Mouse (Mus musculus) cerebellum, adult 2 months (tissue): ENCODE data around the gene Dcdc2c. TPM values are rescaled to one million over a fixed set of nuclear protein-coding genes. Genes with fewer than 3 reads are reported as not detected.
A peak's percentile ranks its signal among the peaks of the same experiment; 100 is the strongest.

Experiments
- DNase-seq, 2 experiments: peaks; one replicate each; pipeline ENCODE4 v3.0.0; 2021
- H3K27ac ChIP-seq: fragments of 200-500 bp; 2 replicates; pipeline ENCODE4 v1.5.1; 2012; ENCODE audit warnings: low read length, control low read depth, inconsistent platforms; ENCODE audit not compliant: insufficient read depth
- H3K27me3 ChIP-seq: fragments of 200-500 bp; 2 replicates; pipeline ENCODE4 v1.6.1; 2012; ENCODE audit warnings: inconsistent platforms, mild to moderate bottlenecking, low read length, moderate library complexity; ENCODE audit not compliant: control insufficient read depth, insufficient read depth
- H3K4me1 ChIP-seq: fragments of 200-500 bp; 2 replicates; pipeline ENCODE4 v1.6.1; 2011; ENCODE audit warnings: low read length; ENCODE audit not compliant: control insufficient read depth, insufficient read depth
- H3K4me3 ChIP-seq: fragments of 200-500 bp; replicated peaks from 2 replicates; pipeline ENCODE3; 2011; ENCODE audit warnings: mild to moderate bottlenecking, low read depth, low read length, control low read depth; ENCODE audit not compliant: insufficient read depth
- CTCF ChIP-seq: fragments of 200-500 bp; IDR thresholded peaks from 2 replicates; pipeline ENCODE4 v1.5.1; 2011; ENCODE audit warnings: low read depth, mild to moderate bottlenecking, control low read depth, low read length, moderate library complexity, borderline replicate concordance; ENCODE audit not compliant: insufficient read depth
- POLR2A ChIP-seq: fragments of 200-500 bp; IDR thresholded peaks from 2 replicates; pipeline ENCODE4 v1.6.1; 2011; ENCODE audit warnings: low read length, control low read depth, borderline replicate concordance; ENCODE audit not compliant: insufficient read depth
- WGBS: fragments of 180-500 bp; shearing (Covaris S2); methylation state at CpG from one replicate; pipeline ENCODE4 v1.1.7; 2018; 5-methylcytosine and 5-hydroxymethylcytosine counted together
- polyA plus RNA-seq: library from polyadenylated mRNA; depleted of rRNA; stranded (reverse); fragments of >200 nt; gene quantifications from 2 replicates; pipeline ENCODE4 v1.2.3, GENCODE M21; 2012; rRNA removed

Dcdc2c gene
- polyA plus RNA-seq = not detected in 2 replicates

DNA sequence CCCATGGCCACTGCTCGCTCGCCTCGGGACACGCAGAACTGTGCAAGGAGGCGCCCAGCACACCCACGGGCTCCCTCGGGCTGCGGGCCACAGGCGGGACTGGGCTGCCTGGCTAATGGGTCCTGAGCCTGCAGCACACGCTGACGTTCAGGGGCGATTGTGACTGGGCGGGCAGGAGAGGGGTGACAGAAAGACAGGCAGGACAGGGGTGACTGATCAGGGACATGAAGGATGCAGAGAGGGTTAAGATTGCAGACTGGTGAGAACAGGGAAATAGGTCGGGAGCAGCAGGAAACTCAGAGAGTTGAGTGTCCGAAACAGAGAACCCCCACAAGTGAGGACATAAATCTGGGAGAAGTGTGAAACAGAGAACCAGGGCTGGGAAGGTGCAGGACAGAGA, at the start of gene Dcdc2c:
Gene Dcdc2c, minus strand, starts transcription at position 101 of the 400 bp plus-strand sequence.
- no peaks in the 10 kb centered on the region; the same call in 1 of the 2 replicates for H3K27me3 ChIP-seq
- H3K4me1 ChIP-seq = no peaks in the 10 kb centered on the region
- no peak for TF ChIP-seq POLR2A
- no peak for TF ChIP-seq CTCF
- H3K4me3 ChIP-seq = no peak within 1 kb of the TSS
- no peak within 1 kb of the TSS for H3K27ac ChIP-seq
- WGBS = 78% methylated on average over 15 of the region's 15 CpGs
- no peak for DNase-seq

DNA sequence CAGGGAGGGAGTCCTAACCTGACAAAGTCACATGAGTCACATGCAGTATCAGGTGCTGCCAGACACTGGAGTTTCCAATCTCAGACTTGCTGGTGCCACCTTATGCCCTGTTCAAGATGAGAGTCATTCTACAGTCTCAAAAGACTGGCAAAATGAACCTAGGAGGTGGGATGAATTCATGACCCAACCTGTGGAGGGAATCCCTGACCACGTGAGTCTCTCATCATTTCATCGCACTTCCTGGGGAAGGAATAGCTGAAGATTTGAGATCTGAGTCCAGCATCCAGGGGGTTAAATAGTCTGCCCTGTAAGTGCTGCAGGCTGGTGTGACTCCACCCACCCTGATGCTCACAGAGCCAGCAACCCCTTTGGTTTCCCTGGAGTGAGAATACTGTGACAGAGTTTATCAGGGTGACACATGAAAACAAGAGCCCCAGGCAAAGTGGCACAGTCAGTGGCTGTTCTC, 46.4 kb upstream of the Dcdc2c start:
- H3K27me3 ChIP-seq = no peaks in the 10 kb centered on the region
- no peak for DNase-seq
- TF ChIP-seq POLR2A (no peak), CTCF (no peak)
- WGBS = 77% methylated on average over 2 of the region's 2 CpGs
- H3K27ac ChIP-seq = no peak overlapping the region
- peaks cover 10% of the 10 kb centered on the region for H3K4me1 ChIP-seq
- H3K4me3 ChIP-seq = no peak overlapping the region

DNA sequence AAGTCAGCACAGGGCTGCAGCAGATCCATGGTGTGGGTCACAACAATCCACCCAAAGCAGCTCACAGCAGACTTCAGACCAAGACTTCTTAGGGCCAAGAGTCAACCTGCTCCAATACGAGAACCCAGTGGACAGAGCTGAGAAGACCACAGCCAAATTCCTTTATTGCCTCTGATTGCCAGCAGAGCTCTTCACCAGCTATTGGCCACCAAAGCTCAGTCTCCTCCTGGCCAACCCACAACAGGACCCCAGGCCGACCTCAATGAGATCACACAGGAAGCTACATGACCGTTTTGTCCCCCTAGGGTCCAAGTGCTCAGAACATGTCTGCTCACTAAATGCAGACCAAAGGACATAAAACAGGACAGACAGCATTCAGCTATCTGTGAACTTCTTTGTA, 45.9 kb upstream of the Dcdc2c start:
- no peak for DNase-seq
- no peak overlapping the region for H3K27ac ChIP-seq
- H3K27me3 ChIP-seq = no peaks in the 10 kb centered on the region
- peaks cover 8% of the 10 kb centered on the region for H3K4me1 ChIP-seq
- WGBS = 59% methylated on average over 3 of the region's 3 CpGs
- H3K4me3 ChIP-seq = no peak overlapping the region
- TF ChIP-seq CTCF = no peak
- no peak for TF ChIP-seq POLR2A

DNA sequence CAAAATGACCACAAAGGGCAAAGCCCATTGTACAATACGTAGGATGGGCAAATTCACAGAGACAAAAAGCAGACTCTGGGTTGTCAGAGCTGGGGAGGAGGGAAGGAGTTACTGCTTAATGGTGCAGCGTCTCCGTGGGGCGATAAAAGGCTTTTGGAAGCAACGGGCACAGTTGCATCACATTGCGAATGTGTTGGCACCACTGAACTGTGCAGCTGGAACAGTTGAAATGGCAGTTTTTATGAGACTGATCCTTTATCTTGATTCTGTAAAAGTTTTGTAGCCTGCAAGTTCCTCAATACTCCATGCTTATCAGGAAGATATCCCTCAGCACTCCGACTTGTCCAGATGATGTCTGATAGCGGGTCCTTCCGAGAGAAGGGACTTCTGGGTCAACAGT, 45.5 kb upstream of the Dcdc2c start:
- H3K4me3 ChIP-seq = no peak overlapping the region
- peaks cover 8% of the 10 kb centered on the region for H3K4me1 ChIP-seq
- no peaks in the 10 kb centered on the region for H3K27me3 ChIP-seq
- DNase-seq = no peak
- TF ChIP-seq CTCF = no peak
- TF ChIP-seq POLR2A = no peak
- 66% methylated on average over 9 of the region's 9 CpGs for WGBS
- no peak overlapping the region for H3K27ac ChIP-seq

DNA sequence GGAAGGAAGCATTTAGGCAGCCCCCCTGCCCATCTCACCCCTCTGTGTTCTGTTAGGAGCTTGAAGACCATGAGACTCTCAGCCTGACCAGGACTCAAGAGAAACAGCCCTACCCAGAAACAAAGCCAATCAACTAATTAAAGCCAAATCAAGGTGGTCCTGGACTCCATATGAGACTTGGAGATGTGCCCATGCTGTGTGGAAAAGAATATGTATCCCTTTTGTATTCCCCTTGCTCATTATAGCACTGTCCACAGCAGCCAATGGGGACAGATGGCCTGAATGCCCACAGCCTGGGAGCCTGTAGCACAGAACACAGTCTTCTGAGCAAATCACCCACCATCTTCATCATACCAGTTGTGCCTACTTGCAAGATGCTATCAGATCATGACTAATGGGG, 44.7 kb upstream of the Dcdc2c start:
- Histone ChIP-seq H3K4me1 (peaks cover 4% of the 10 kb centered on the region; the same call in 1 of the 2 replicates), H3K4me3 (no peak overlapping the region), H3K27ac (no peak overlapping the region), H3K27me3 (no peaks in the 10 kb centered on the region)
- no peak for TF ChIP-seq CTCF
- no peak for TF ChIP-seq POLR2A
- DNase-seq = no peak

DNA sequence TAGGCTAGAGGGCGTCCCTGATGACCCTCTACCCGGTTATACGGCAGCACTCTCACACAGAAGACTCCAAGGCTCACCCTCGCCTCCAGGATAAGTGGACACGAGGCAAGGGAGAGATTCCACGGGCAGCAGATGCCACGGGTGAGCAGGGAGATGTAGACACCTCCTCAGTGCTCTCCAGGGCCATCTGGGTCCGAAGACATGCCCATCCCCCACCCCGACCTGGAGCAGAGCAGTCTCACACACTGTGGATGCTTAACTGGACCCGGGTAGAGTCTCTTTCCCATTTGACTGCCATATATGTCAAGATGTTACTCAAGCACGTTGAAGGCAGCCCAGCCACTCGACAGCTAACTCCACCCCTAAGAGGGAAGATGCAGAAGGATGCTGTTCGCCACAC, 38.2 kb upstream of the Dcdc2c start:
- 42% methylated on average over 13 of the region's 13 CpGs for WGBS
- Histone ChIP-seq H3K27me3 (no peaks in the 10 kb centered on the region), H3K27ac (no peak overlapping the region)

DNA sequence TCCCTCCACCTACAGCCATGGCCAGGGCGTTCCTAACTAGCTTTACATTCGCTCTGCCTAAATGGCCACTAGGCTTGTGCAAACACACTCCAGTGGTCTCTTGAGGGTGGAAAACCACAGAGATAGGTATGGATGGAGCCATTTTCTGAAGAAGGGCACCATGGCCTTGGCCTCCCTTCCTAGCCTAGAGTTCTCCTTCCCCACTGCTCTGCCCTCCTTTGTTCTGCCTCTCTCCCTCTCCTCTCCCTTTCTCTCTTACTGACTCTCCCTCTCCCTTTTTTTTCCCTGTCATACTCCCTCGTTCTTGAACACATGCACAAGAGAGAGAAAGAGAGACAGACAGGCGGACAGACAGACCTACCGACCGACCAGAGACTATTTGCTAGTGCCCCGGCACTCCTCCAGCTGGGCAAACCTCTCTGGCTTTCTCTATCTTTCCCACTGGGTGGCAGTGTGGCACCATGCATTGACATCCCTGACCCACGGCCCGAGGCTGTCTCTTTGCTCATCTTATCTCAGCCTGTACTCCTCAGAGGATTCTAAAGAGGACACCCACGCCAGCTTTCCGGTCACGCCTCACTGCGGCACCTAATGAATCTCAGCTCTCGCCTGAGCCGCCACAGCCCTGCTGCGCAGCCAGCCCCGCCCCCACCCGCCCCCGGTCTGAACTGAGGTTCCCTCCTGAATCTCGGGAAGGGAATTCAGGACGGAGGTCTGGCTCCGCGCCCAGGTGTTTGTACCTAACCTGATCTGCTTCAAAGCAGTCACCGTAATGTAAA, 37.1 kb upstream of the Dcdc2c start:
- H3K4me1 ChIP-seq = no peaks in the 10 kb centered on the region; the same call in 1 of the 2 replicates
- H3K27ac ChIP-seq = no peak overlapping the region
- WGBS = 8% methylated on average over 24 of the region's 24 CpGs
- peak overlapping the region; percentile 33 for H3K4me3 ChIP-seq
- peak; percentile 93 for DNase-seq
- TF ChIP-seq POLR2A (no peak), CTCF (peak; percentile 97)
- no peaks in the 10 kb centered on the region for H3K27me3 ChIP-seq

More for the DNA sequence above, 38.2 kb upstream of the Dcdc2c start:
- DNase-seq = peak in 1 of 2 experiments; percentile 22
- H3K4me1 ChIP-seq = no peaks in the 10 kb centered on the region; the same call in 1 of the 2 replicates
- TF ChIP-seq POLR2A = no peak
- TF ChIP-seq CTCF = no peak
- H3K4me3 ChIP-seq = no peak overlapping the region

DNA sequence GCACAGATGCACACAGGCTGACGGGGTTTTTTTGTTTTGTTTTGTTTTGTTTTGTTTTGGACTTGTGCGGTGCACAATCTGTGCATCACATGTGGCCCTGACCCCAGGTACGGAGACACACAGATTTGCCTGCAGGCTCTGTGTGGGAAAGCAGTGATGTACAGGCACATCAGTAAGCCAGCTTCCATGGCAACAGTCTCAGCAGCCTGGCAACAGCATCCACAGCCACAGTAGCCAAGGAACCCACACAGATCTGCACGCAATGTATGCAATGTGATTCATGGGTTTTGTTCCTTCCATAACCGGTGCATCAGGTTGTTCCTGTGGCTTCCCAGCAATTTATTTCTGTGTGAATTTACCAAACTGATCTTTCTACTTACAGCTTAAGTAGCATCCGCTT, 35.8 kb upstream of the Dcdc2c start:
- no peak for DNase-seq
- Histone ChIP-seq H3K4me1 (no peaks in the 10 kb centered on the region; the same call in 1 of the 2 replicates), H3K27ac (no peak overlapping the region), H3K27me3 (no peaks in the 10 kb centered on the region), H3K4me3 (no peak overlapping the region)
- WGBS = 47% methylated on average over 6 of the region's 6 CpGs
- TF ChIP-seq POLR2A = no peak
- TF ChIP-seq CTCF = no peak
